In genomic region chr11:18927351-18927750, GRCm38 (mm10) we compare ENCODE assay signal across 8 mouse cellular contexts.
A peak's percentile ranks its signal among the peaks of the same experiment; 100 is the strongest.
DNase-seq lines count a peak whose midpoint lies in the region; ATAC-seq and TF ChIP-seq lines count a peak whose summit lies in the region.

No protein-coding gene starts in this region.

- TF ChIP-seq EP300 in MEL (IDR thresholded peaks at IDR 0.05; ENCODE audit: low read depth in 1 of 2, low read length in 2 of 2) = peak; percentile 68 to 75

- 0% methylated on average over 1 of the region's 1 CpGs for WGBS in forebrain, embryonic 11.5 days
- 6% methylated on average over 1 of the region's 1 CpGs for WGBS in forebrain, embryonic 16.5 days

- no peak for TF ChIP-seq RAD21 in MEL (IDR thresholded peaks at IDR 0.05; ENCODE audit: low read depth, low read length)

- no peak overlapping the region for H3K4me2 ChIP-seq in forebrain, embryonic 11.5 days (ENCODE audit: low read depth, low read length, severe bottlenecking)
- no peak overlapping the region for H3K4me2 ChIP-seq in forebrain, embryonic 16.5 days (ENCODE audit: low read length)

- no peak for TF ChIP-seq POLR2A in MEL (IDR thresholded peaks at IDR 0.05; ENCODE audit: control insufficient read depth in 1 of 2, insufficient read depth in 1 of 2, low read depth in 1 of 2, low read length in 2 of 2, poor library complexity in 1 of 2)

- no peaks in the 10 kb centered on the region for H3K9me3 ChIP-seq in forebrain, embryonic 11.5 days (ENCODE audit: control insufficient read depth, low read length)
- no peaks in the 10 kb centered on the region for H3K9me3 ChIP-seq in forebrain, embryonic 16.5 days (ENCODE audit: control insufficient read depth, low read length)
- H3K9me3 ChIP-seq in MEL (replicated peaks; ENCODE audit: insufficient read depth, low read length) = no peaks in the 10 kb centered on the region

- ATAC-seq in forebrain, embryonic 11.5 days (replicated peaks; ENCODE audit: low FRiP score) = 0 out of 2 replicates have a peak, but pooled peaks have one; percentile 19
- ATAC-seq in forebrain, embryonic 16.5 days = no peak
- ATAC-seq in CD4-positive, CD25-positive, alpha-beta regulatory T cell, adult 4 months = no peak

- no peaks in the 10 kb centered on the region for H3K79me2 ChIP-seq in MEL (ENCODE audit: control insufficient read depth, insufficient read depth, low read length, poor library complexity)

- no peak for DNase-seq in forebrain, embryonic 11.5 days (ENCODE audit: low spot score)
- DNase-seq in MEL (ENCODE audit: low read depth, low spot score) = peak; percentile 92
- DNase-seq in cerebellum, postnatal 14 days = peak; percentile 27 to 53
- DNase-seq in kidney, adult 9 months = peak; percentile 19
- DNase-seq in thymus, postnatal 14 days = no peak
- DNase-seq in layer of hippocampus, adult 8-10 months (ENCODE audit: low spot score in 2 of 2) = no peak

- H3K4me3 ChIP-seq in forebrain, embryonic 11.5 days (ENCODE audit: low read depth, low read length) = no peak overlapping the region
- no peak overlapping the region for H3K4me3 ChIP-seq in forebrain, embryonic 16.5 days (replicated peaks; ENCODE audit: low read length)
- no peak overlapping the region for H3K4me3 ChIP-seq in MEL (ENCODE audit: control insufficient read depth in 1 of 2, insufficient read depth in 1 of 2, low read depth in 2 of 2, low read length in 2 of 2)

- H3K36me3 ChIP-seq in forebrain, embryonic 11.5 days (ENCODE audit: control insufficient read depth, insufficient read depth, low read length) = no peaks in the 10 kb centered on the region
- H3K36me3 ChIP-seq in forebrain, embryonic 16.5 days (ENCODE audit: control insufficient read depth, insufficient read depth) = no peaks in the 10 kb centered on the region
- peaks cover 0 to 50% of the 10 kb centered on the region in 2 experiments; a peak in 2 of 4 replicates for H3K36me3 ChIP-seq in MEL (ENCODE audit: control insufficient read depth in 1 of 2, insufficient read depth in 2 of 2, low read length in 2 of 2)

- H3K27ac ChIP-seq in forebrain, embryonic 11.5 days (ENCODE audit: low read depth, low read length) = no peak overlapping the region
- no peak overlapping the region for H3K27ac ChIP-seq in forebrain, embryonic 16.5 days (ENCODE audit: low read length)
- peak overlapping the region; percentile 44 for H3K27ac ChIP-seq in MEL (ENCODE audit: control insufficient read depth, low read depth, low read length)

- H3K4me1 ChIP-seq in forebrain, embryonic 11.5 days (replicated peaks; ENCODE audit: control insufficient read depth, insufficient read depth, low read length) = peaks cover 8% of the 10 kb centered on the region; the same call in 1 of the 2 replicates
- H3K4me1 ChIP-seq in forebrain, embryonic 16.5 days (replicated peaks; ENCODE audit: control insufficient read depth, insufficient read depth, low read length) = peaks cover 20% of the 10 kb centered on the region
- H3K4me1 ChIP-seq in MEL (ENCODE audit: control insufficient read depth in 1 of 2, insufficient read depth in 2 of 2, low read length in 2 of 2) = peaks cover 26 to 46% of the 10 kb centered on the region in 2 experiments

- H3K9ac ChIP-seq in forebrain, embryonic 11.5 days (ENCODE audit: low read length) = no peak overlapping the region
- H3K9ac ChIP-seq in forebrain, embryonic 16.5 days (replicated peaks; ENCODE audit: low read depth, low read length) = no peak overlapping the region
- no peak overlapping the region for H3K9ac ChIP-seq in MEL (ENCODE audit: control insufficient read depth, low read depth, low read length, poor library complexity, severe bottlenecking)

- no peaks in the 10 kb centered on the region for H3K27me3 ChIP-seq in forebrain, embryonic 11.5 days (ENCODE audit: control insufficient read depth, insufficient read depth, low read length)
- no peaks in the 10 kb centered on the region for H3K27me3 ChIP-seq in forebrain, embryonic 16.5 days (replicated peaks; ENCODE audit: control insufficient read depth, insufficient read depth, low read length)
- H3K27me3 ChIP-seq in MEL (ENCODE audit: control insufficient read depth in 1 of 2, insufficient read depth in 2 of 2, low read length in 2 of 2) = no peaks in the 10 kb centered on the region

- TF ChIP-seq CTCF in MEL (IDR thresholded peaks at IDR 0.05 in 2 of 3, conservative IDR thresholded peaks at IDR 0.05 in 1 of 3; ENCODE audit: control insufficient read depth in 1 of 3, insufficient read depth in 1 of 3, low read depth in 2 of 3, low read length in 3 of 3, poor library complexity in 1 of 3, severe bottlenecking in 1 of 3) = no peak

TF ChIP-seq in MEL, 35 proteins besides CTCF, POLR2A, EP300 and RAD21:
- TF ChIP-seq MXI1 (IDR thresholded peaks at IDR 0.05; ENCODE audit: low read depth, low read length) (peak; percentile 11; the same call in 1 of the 2 replicates), ETS1 (IDR thresholded peaks at IDR 0.05; ENCODE audit: low read depth, low read length) (peak; percentile 92), ELF1 (IDR thresholded peaks at IDR 0.05; ENCODE audit: low read depth, low read length) (no peak), GATA1 (IDR thresholded peaks at IDR 0.05; ENCODE audit: low read depth, low read length) (peak; percentile 81), ZKSCAN1 (IDR thresholded peaks at IDR 0.05; ENCODE audit: low read depth, low read length) (no peak), TAL1 (IDR thresholded peaks at IDR 0.05; ENCODE audit: low read length) (peak; percentile 42), MAX (IDR thresholded peaks at IDR 0.05; ENCODE audit: low read length) (no peak), KAT2A (conservative IDR thresholded peaks at IDR 0.05; ENCODE audit: low read depth, low read length) (no peak), JUND (IDR thresholded peaks at IDR 0.05; ENCODE audit: low read depth, low read length) (peak; percentile 90), MYC (IDR thresholded peaks at IDR 0.05; ENCODE audit: low read depth, low read length) (peak; percentile 51; the same call in 1 of the 2 replicates), SIN3A (IDR thresholded peaks at IDR 0.05; ENCODE audit: low read length) (peak; percentile 30; the same call in 1 of the 2 replicates), MYB (IDR thresholded peaks at IDR 0.05; ENCODE audit: low read depth, low read length) (no peak), TBP (IDR thresholded peaks at IDR 0.05; ENCODE audit: low read depth, low read length) (no peak), RCOR1 (IDR thresholded peaks at IDR 0.05; ENCODE audit: low read depth, low read length) (peak; percentile 38; the same call in 1 of the 2 replicates), E2F4 (IDR thresholded peaks at IDR 0.05; ENCODE audit: borderline replicate concordance, low read depth, low read length) (no peak)

Comparison
In these comparisons a context has a peak if more than half of its experiments do, and no peak if none do; other contexts are left out.
1. DNase-seq: peak in MEL (single experiment), cerebellum, postnatal 14 days (2 of 2) and kidney, adult 9 months (single experiment); none in forebrain, embryonic 11.5 days (single experiment), thymus, postnatal 14 days (single experiment) and layer of hippocampus, adult 8-10 months (0 of 2).